Mouse (Mus musculus) CH12.LX (cell line): ENCODE results near the gene Ispd. TPM values are rescaled to one million over a fixed set of nuclear protein-coding genes. Genes with fewer than 3 reads are reported as not detected.

Experiments
- DNase-seq: peaks from one replicate; pipeline ENCODE4 v3.0.0-alpha.2; 2013; ENCODE audit errors: extremely low read depth
- H3K27ac ChIP-seq: 2 replicates; pipeline ENCODE4 v1.5.1; 2012; ENCODE audit warnings: low read depth, mild to moderate bottlenecking, control low read depth, moderate library complexity; ENCODE audit not compliant: insufficient read depth
- H3K27me3 ChIP-seq: replicated peaks from 2 replicates; pipeline ENCODE3; 2012; ENCODE audit warnings: inconsistent platforms
- H3K36me3 ChIP-seq, 2 experiments: replicated peaks in 1 of 2; 2 replicates each; pipeline versions ENCODE3 to v1.6.1; 2012; ENCODE audit warnings: inconsistent platforms in 1 of 2, low read length in 1 of 2, mild to moderate bottlenecking in 1 of 2, mixed read lengths in 1 of 2, moderate library complexity in 1 of 2; ENCODE audit not compliant: control insufficient read depth in 1 of 2, insufficient read depth in 1 of 2
- H3K4me1 ChIP-seq, 2 experiments: 2 replicates each; pipeline ENCODE4 v1.6.1; 2012; ENCODE audit warnings: inconsistent platforms in 1 of 2, moderate library complexity in 1 of 2; ENCODE audit not compliant: insufficient read depth in 2 of 2, control insufficient read depth in 1 of 2
- H3K4me2 ChIP-seq: 2 replicates; pipeline ENCODE4 v1.6.1; 2012; ENCODE audit warnings: low read depth, mild to moderate bottlenecking, control low read depth; ENCODE audit not compliant: poor library complexity, insufficient read depth, severe bottlenecking
- H3K4me3 ChIP-seq, 3 experiments: fragments of 150-350 bp in 1 of 3; sonication (generic) in 1 of 3; replicated peaks in 1 of 3; 2 replicates each; pipeline versions ENCODE3 to v1.5.1; 2011 to 2012; ENCODE audit warnings: low read depth in 2 of 3, low read length in 2 of 3, mild to moderate bottlenecking in 2 of 3, moderate library complexity in 2 of 3, control low read depth in 1 of 3, improper control_type of control experiment in 1 of 3, inconsistent platforms in 1 of 3, mixed read lengths in 1 of 3; ENCODE audit not compliant: poor library complexity in 1 of 3
- H3K79me2 ChIP-seq: replicated peaks from 2 replicates; pipeline ENCODE4 v1.6.1; 2012; ENCODE audit warnings: mild to moderate bottlenecking, moderate library complexity; ENCODE audit not compliant: control insufficient read depth, poor library complexity, insufficient read depth, severe bottlenecking; ENCODE audit errors: extremely low read depth
- H3K9ac ChIP-seq: 2 replicates; pipeline ENCODE4 v1.6.1; 2012; ENCODE audit warnings: low read depth, mild to moderate bottlenecking, control low read depth, moderate library complexity; ENCODE audit not compliant: insufficient read depth
- H3K9me3 ChIP-seq: replicated peaks from 2 replicates; pipeline ENCODE3; 2012; ENCODE audit warnings: low read length, inconsistent platforms, mixed read lengths
- BHLHE40 ChIP-seq: IDR thresholded peaks from 2 replicates; pipeline ENCODE4 v1.6.1; 2011; ENCODE audit warnings: mild to moderate bottlenecking, low read depth, low read length, improper control_type of control experiment
- CHD1 ChIP-seq: IDR thresholded peaks from 2 replicates; pipeline ENCODE4 v1.6.1; 2012; ENCODE audit warnings: low read depth, low read length, improper control_type of control experiment, inconsistent platforms
- CHD2 ChIP-seq: IDR thresholded peaks from 2 replicates; pipeline ENCODE4 v1.6.1; 2011; ENCODE audit warnings: low read length, improper control_type of control experiment
- CTCF ChIP-seq, 2 experiments: IDR thresholded peaks in 1 of 2; conservative IDR thresholded peaks in 1 of 2; 2 replicates each; pipeline ENCODE4 v1.5.1; 2011 to 2012; ENCODE audit warnings: low read depth in 2 of 2, low read length in 2 of 2, improper control_type of control experiment in 1 of 2, inconsistent platforms in 1 of 2, mild to moderate bottlenecking in 1 of 2, moderate library complexity in 1 of 2
- E2F4 ChIP-seq: IDR thresholded peaks from 2 replicates; pipeline ENCODE4 v1.6.1; 2011; ENCODE audit warnings: low read depth, low read length, improper control_type of control experiment; ENCODE audit not compliant: insufficient replicate concordance
- EP300 ChIP-seq: IDR thresholded peaks from 2 replicates; pipeline ENCODE4 v1.6.1; 2011; ENCODE audit warnings: low read length, improper control_type of control experiment
- GABPA ChIP-seq: IDR thresholded peaks from 2 replicates; pipeline ENCODE4 v1.6.1; 2012; ENCODE audit warnings: low read depth, low read length, improper control_type of control experiment, inconsistent platforms; ENCODE audit not compliant: insufficient replicate concordance
- HCFC1 ChIP-seq: IDR thresholded peaks from 2 replicates; pipeline ENCODE4 v1.6.1; 2012; ENCODE audit warnings: low read depth, mild to moderate bottlenecking, inconsistent platforms, low read length, improper control_type of control experiment
- IRF4 ChIP-seq: IDR thresholded peaks from 2 replicates; pipeline ENCODE4 v1.6.1; 2014; ENCODE audit warnings: low read depth, mild to moderate bottlenecking, inconsistent platforms, low read length, improper control_type of control experiment
- JUN ChIP-seq: IDR thresholded peaks from 2 replicates; pipeline ENCODE4 v1.6.1; 2011; ENCODE audit warnings: low read depth, mild to moderate bottlenecking, low read length, improper control_type of control experiment, moderate library complexity; ENCODE audit not compliant: insufficient read depth
- JUND ChIP-seq: conservative IDR thresholded peaks from 2 replicates; pipeline ENCODE4 v1.6.1; 2011; ENCODE audit warnings: low read depth, low read length, improper control_type of control experiment
- KAT2A ChIP-seq: IDR thresholded peaks from 2 replicates; pipeline ENCODE4 v1.6.1; 2012; ENCODE audit warnings: low read length, improper control_type of control experiment, inconsistent platforms; ENCODE audit not compliant: insufficient replicate concordance
- MAX ChIP-seq: IDR thresholded peaks from 2 replicates; pipeline ENCODE4 v1.6.1; 2011; ENCODE audit warnings: low read length, improper control_type of control experiment
- MAZ ChIP-seq: IDR thresholded peaks from 2 replicates; pipeline ENCODE4 v1.6.1; 2012; ENCODE audit warnings: low read depth, mild to moderate bottlenecking, inconsistent platforms, low read length, improper control_type of control experiment, moderate library complexity
- MEF2A ChIP-seq: IDR thresholded peaks from 2 replicates; pipeline ENCODE4 v1.6.1; 2014; ENCODE audit warnings: low read depth, mild to moderate bottlenecking, inconsistent platforms, low read length, improper control_type of control experiment, borderline replicate concordance
- MXI1 ChIP-seq: IDR thresholded peaks from 2 replicates; pipeline ENCODE4 v1.6.1; 2011; ENCODE audit warnings: mild to moderate bottlenecking, low read depth, low read length, improper control_type of control experiment
- MYC ChIP-seq: IDR thresholded peaks from 2 replicates; pipeline ENCODE4 v1.6.1; 2011; ENCODE audit warnings: low read depth, mild to moderate bottlenecking, improper control_type of control experiment, low read length
- NRF1 ChIP-seq: IDR thresholded peaks from 2 replicates; pipeline ENCODE4 v1.6.1; 2014; ENCODE audit warnings: low read depth, mild to moderate bottlenecking, inconsistent platforms, low read length, improper control_type of control experiment, moderate library complexity
- PAX5 ChIP-seq: IDR thresholded peaks from 2 replicates; pipeline ENCODE4 v1.6.1; 2012; ENCODE audit warnings: low read length, inconsistent platforms, mixed read lengths
- POLR2A ChIP-seq: IDR thresholded peaks from 2 replicates; pipeline ENCODE4 v1.6.1; 2011; ENCODE audit warnings: low read depth, mild to moderate bottlenecking, improper control_type of control experiment, low read length
- RCOR1 ChIP-seq: conservative IDR thresholded peaks from 2 replicates; pipeline ENCODE4 v1.6.1; 2012; ENCODE audit warnings: low read depth, mild to moderate bottlenecking, inconsistent platforms, low read length, improper control_type of control experiment
- SIN3A ChIP-seq: IDR thresholded peaks from 2 replicates; pipeline ENCODE4 v1.6.1; 2012; ENCODE audit warnings: low read length, improper control_type of control experiment, inconsistent platforms
- SMC3 ChIP-seq: IDR thresholded peaks from 2 replicates; pipeline ENCODE4 v1.6.1; 2011; ENCODE audit warnings: low read depth, low read length, improper control_type of control experiment
- TBP ChIP-seq: conservative IDR thresholded peaks from 2 replicates; pipeline ENCODE4 v1.6.1; 2011; ENCODE audit warnings: low read depth, low read length, improper control_type of control experiment
- TCF12 ChIP-seq: IDR thresholded peaks from 2 replicates; pipeline ENCODE4 v1.6.1; 2014; ENCODE audit warnings: low read depth, mild to moderate bottlenecking, inconsistent platforms, low read length, improper control_type of control experiment
- USF1 ChIP-seq: IDR thresholded peaks from 2 replicates; pipeline ENCODE4 v1.6.1; 2014; ENCODE audit warnings: low read depth, mild to moderate bottlenecking, inconsistent platforms, low read length, improper control_type of control experiment
- USF2 ChIP-seq: conservative IDR thresholded peaks from 2 replicates; pipeline ENCODE4 v1.6.1; 2011; ENCODE audit warnings: low read depth, low read length, improper control_type of control experiment
- ZC3H11A ChIP-seq: IDR thresholded peaks from 2 replicates; pipeline ENCODE4 v1.6.1; 2012; ENCODE audit warnings: low read depth, mild to moderate bottlenecking, inconsistent platforms, low read length, improper control_type of control experiment
- ZKSCAN1 ChIP-seq: IDR thresholded peaks from 2 replicates; pipeline ENCODE4 v1.6.1; 2012; ENCODE audit warnings: low read depth, inconsistent platforms, low read length, improper control_type of control experiment, borderline replicate concordance
- ZMIZ1 ChIP-seq: IDR thresholded peaks from 2 replicates; pipeline ENCODE4 v1.6.1; 2012; ENCODE audit warnings: low read depth, mild to moderate bottlenecking, inconsistent platforms, low read length, improper control_type of control experiment
- ZNF384 ChIP-seq: IDR thresholded peaks from 2 replicates; pipeline ENCODE4 v1.6.1; 2012; ENCODE audit warnings: low read depth, low read length, improper control_type of control experiment, inconsistent platforms
- dilution Hi-C: fragments of 300-500 bp; cut with MboI; formaldehyde crosslinking; loops from 2 replicates; pipeline ENCODE4 v1.14.3; 2020; ENCODE audit warnings: low sequenced_read_pairs; ENCODE audit not compliant: extremely low pct_unique_long_range_greater_than_20kb, extremely low pct_ligation_motif_present
- in situ Hi-C: fragments of 300-500 bp; cut with MboI; formaldehyde crosslinking; loops from 3 replicates; pipeline ENCODE4 v1.14.3; 2019; ENCODE audit warnings: low sequenced_read_pairs, low pct_ligation_motif_present, low pct_unique_long_range_greater_than_20kb, mixed read lengths
- polyA plus RNA-seq: library from polyadenylated mRNA; unstranded; fragments of >175 nt; gene quantifications from 2 replicates; pipeline ENCODE4 v1.2.1, GENCODE M21; 2012; ENCODE audit warnings: low read depth; ENCODE audit not compliant: insufficient read length
- total RNA-seq, 2 experiments: library from RNA; depleted of rRNA; stranded (reverse); fragments of 300-350 nt in 1 of 2; fragments of >200 nt in 1 of 2; gene quantifications; 2 replicates each; pipeline ENCODE4 v1.2.3; 2012 to 2014

Ispd gene
- total and polyA plus RNA-seq, 3 experiments, result 0.51 to 1.8 (median 1.4) TPM

- Histone ChIP-seq H3K9ac (no peak overlapping the region), H3K27ac (no peak overlapping the region), H3K36me3 (no peaks in the 10 kb centered on the region), H3K4me3 (no peak overlapping the region), H3K9me3 (no peaks in the 10 kb centered on the region)
- no peak for DNase-seq
- TF ChIP-seq MXI1, result no peak
- no peak for TF ChIP-seq GABPA
- no peak for TF ChIP-seq POLR2A
- TF ChIP-seq PAX5, result no peak
- no peak for TF ChIP-seq SMC3
- no peak for TF ChIP-seq ZC3H11A
- no peak for TF ChIP-seq TCF12
- TF ChIP-seq EP300, result no peak
- TF ChIP-seq ZKSCAN1, result no peak
- no peak for TF ChIP-seq ZNF384
- no peak for TF ChIP-seq JUN
- TF ChIP-seq CTCF (conservative IDR thresholded peaks at IDR 0.05 in 1 of 2, IDR thresholded peaks at IDR 0.05 in 1 of 2; ENCODE audit: low read depth in 2 of 2, low read length in 2 of 2), result no peak
- no peak for TF ChIP-seq ZMIZ1
- TF ChIP-seq NRF1, result no peak
- TF ChIP-seq BHLHE40, result no peak
- TF ChIP-seq USF1, result no peak
- TF ChIP-seq IRF4, result no peak
- TF ChIP-seq SIN3A, result no peak
- TF ChIP-seq, all 38 proteins: peak for 0
- no peaks in the 10 kb centered on the region for H3K79me2 ChIP-seq
- H3K27me3 ChIP-seq, result no peaks in the 10 kb centered on the region
- in situ Hi-C loops (no loop called here), dilution Hi-C loops (no loop called here)
- no peak overlapping the region for H3K4me2 ChIP-seq
- peaks cover under 1 to 15% of the 10 kb centered on the region in 2 experiments; a peak in 3 of 4 replicates for H3K4me1 ChIP-seq
These were observed 337.8 kb downstream of the Ispd start for GRCm38 (mm10) chr12:36719074-36719473.

DNA sequence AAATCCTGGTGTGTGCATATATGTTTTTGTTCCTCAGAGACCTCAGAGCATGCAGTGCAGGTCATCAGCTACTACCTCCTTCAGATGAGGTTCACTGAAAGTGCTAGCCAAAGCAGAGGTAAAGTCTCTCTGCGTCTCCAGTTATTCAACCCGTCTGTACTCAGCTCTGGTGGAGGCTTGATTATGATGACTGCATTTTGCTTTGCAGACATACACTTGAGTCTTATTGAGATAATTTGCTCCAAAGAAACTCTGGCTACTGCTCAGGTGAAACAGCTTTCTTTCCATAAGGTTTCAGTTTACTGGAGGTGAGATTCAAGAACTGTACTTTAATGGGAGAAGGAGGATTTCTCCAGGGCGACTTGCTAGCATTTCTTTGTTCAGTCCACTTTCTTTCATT is 339.5 kb downstream of the Ispd start:
- dilution Hi-C loops (no loop called here), in situ Hi-C loops (loop anchor here (10.0 kb wide), 1 partner anchor 214 kb away; no protein-coding TSS in a partner anchor)
- Histone ChIP-seq H3K27ac (no peak overlapping the region), H3K9me3 (no peaks in the 10 kb centered on the region), H3K27me3 (no peaks in the 10 kb centered on the region), H3K4me3 (no peak overlapping the region), H3K4me2 (no peak overlapping the region), H3K36me3 (no peaks in the 10 kb centered on the region), H3K79me2 (no peaks in the 10 kb centered on the region), H3K9ac (no peak overlapping the region), H3K4me1 (peaks cover 2 to 27% of the 10 kb centered on the region in 2 experiments; a peak in 3 of 4 replicates)
- DNase-seq, result no peak
- no peak for TF ChIP-seq HCFC1
- TF ChIP-seq MXI1, result no peak
- no peak for TF ChIP-seq JUN
- no peak for TF ChIP-seq CHD1
- no peak for TF ChIP-seq POLR2A
- no peak for TF ChIP-seq USF2
- TF ChIP-seq JUND, result no peak
- no peak for TF ChIP-seq MEF2A
- TF ChIP-seq EP300, result no peak
- no peak for TF ChIP-seq MYC
- no peak for TF ChIP-seq MAX
- no peak for TF ChIP-seq IRF4
- no peak for TF ChIP-seq MAZ
- TF ChIP-seq CHD2, result no peak
- no peak for TF ChIP-seq KAT2A
- TF ChIP-seq E2F4, result no peak
- no peak for TF ChIP-seq USF1
- no peak for TF ChIP-seq RCOR1
- TF ChIP-seq PAX5, result no peak
- TF ChIP-seq TBP, result no peak
